Mouse (Mus musculus) liver, postnatal 0 days (tissue): ENCODE measurements at regions not wholly inside any gene's neighbourhood (a gene's known extent, or its start where the extent isn't known, plus 50 kb on each side); places are given as distances from the start of the nearest gene placed in this dataset.
A peak's percentile ranks its signal among the peaks of the same experiment; 100 is the strongest.

ENCODE experiments used
- CTCF ChIP-seq: sonication (generic); IDR thresholded peaks from 2 replicates; pipeline ENCODE4 v1.5.1; 2016; ENCODE audit warnings: antibody characterized with exemption, low read depth
- EP300 ChIP-seq: IDR thresholded peaks from 2 replicates; pipeline ENCODE4 v1.6.1; 2016; ENCODE audit warnings: antibody characterized with exemption, low read depth, mild to moderate bottlenecking

GRCm38 (mm10) chr2:95232135-95232772, 794.3 kb upstream of the Api5 start:
- TF ChIP-seq CTCF: peak; percentile 34
- no peak for TF ChIP-seq EP300
